Mouse (Mus musculus): ENCODE data around the gene BC025446.
"Not testable (repeated sequence)": the region's sequence is repeated elsewhere in the genome, so short reads cannot be mapped to it uniquely, and the experiment has no call there.

The BC025446 gene

GRCm38 (mm10) chr15:75215778-75216691 is at the start of gene BC025446:
BC025446 (plus strand) TSS chr15:75216376.
- no peak for DNase-seq (ENCODE audit: low read depth, low spot score)

GRCm38 (mm10) chr15:75175506-75175905 is 40.7 kb upstream of the BC025446 start:
- DNase-seq (ENCODE audit: low read depth, low spot score) = no peak

GRCm38 (mm10) chr15:75186291-75186690 is 29.9 kb upstream of the BC025446 start:
- DNase-seq (ENCODE audit: low read depth, low spot score) = no peak

- peak; percentile 2 for DNase-seq (ENCODE audit: low read depth, low spot score)
Measured at GRCm38 (mm10) chr15:75189116-75189515, 27.1 kb upstream of the BC025446 start.

GRCm38 (mm10) chr15:75190560-75190959 is 25.6 kb upstream of the BC025446 start:
- not testable (repeated sequence) for DNase-seq (ENCODE audit: low read depth, low spot score)

GRCm38 (mm10) chr15:75216831-75217230 is 655 bp downstream of the BC025446 start:
- no peak for DNase-seq (ENCODE audit: low read depth, low spot score)

GRCm38 (mm10) chr15:75221942-75222341 is 5.8 kb downstream of the BC025446 start:
- no peak for DNase-seq (ENCODE audit: low read depth, low spot score)

- no peak for DNase-seq (ENCODE audit: low read depth, low spot score)
Measured at GRCm38 (mm10) chr15:75237736-75238288, 21.6 kb downstream of the BC025446 start.

- DNase-seq (ENCODE audit: low read depth, low spot score) = no peak
Measured at GRCm38 (mm10) chr15:75240558-75240957, 24.4 kb downstream of the BC025446 start.

GRCm38 (mm10) chr15:75242756-75243640 is 26.8 kb downstream of the BC025446 start:
- DNase-seq (ENCODE audit: low read depth, low spot score) = no peak

GRCm38 (mm10) chr15:75254671-75255070 is 38.5 kb downstream of the BC025446 start:
- no peak for DNase-seq (ENCODE audit: low read depth, low spot score)

GRCm38 (mm10) chr15:75265863-75266262 is 49.7 kb downstream of the BC025446 start:
- no peak for DNase-seq (ENCODE audit: low read depth, low spot score)

GRCm38 (mm10) chr15:75266626-75267025 is 50.5 kb downstream of the BC025446 start:
- no peak for DNase-seq (ENCODE audit: low read depth, low spot score)

GRCm38 (mm10) chr15:75268121-75268520 is 51.9 kb downstream of the BC025446 start, which contains the start of gene Ly6f:
Ly6f (plus strand) TSS chr15:75268421.
- DNase-seq (ENCODE audit: low read depth, low spot score) = no peak

- no peak for DNase-seq (ENCODE audit: low read depth, low spot score)
Measured at GRCm38 (mm10) chr15:75268916-75269829, 53.0 kb downstream of the BC025446 start.

- DNase-seq (ENCODE audit: low read depth, low spot score) = no peak
Measured at GRCm38 (mm10) chr15:75270169-75270568, 54.0 kb downstream of the BC025446 start.

GRCm38 (mm10) chr15:75270691-75271362 is 54.7 kb downstream of the BC025446 start:
- DNase-seq (ENCODE audit: low read depth, low spot score) = no peak

- no peak for DNase-seq (ENCODE audit: low read depth, low spot score)
Measured at GRCm38 (mm10) chr15:75271426-75271825, 55.2 kb downstream of the BC025446 start.

GRCm38 (mm10) chr15:75271891-75272290 is 55.7 kb downstream of the BC025446 start:
- DNase-seq (ENCODE audit: low read depth, low spot score) = no peak

All from c-Kit-negative CD71-positive TER-119-positive erythroid progenitor cells, embryonic 14.5 days (primary cell).